Mouse (Mus musculus): ENCODE results near the gene Cpa2. TPM values are rescaled to one million over a fixed set of nuclear protein-coding genes. Genes with fewer than 3 reads are reported as not detected.

Gene Cpa2
- polyA plus RNA-seq, 1 experiment, result not detected

DNA sequence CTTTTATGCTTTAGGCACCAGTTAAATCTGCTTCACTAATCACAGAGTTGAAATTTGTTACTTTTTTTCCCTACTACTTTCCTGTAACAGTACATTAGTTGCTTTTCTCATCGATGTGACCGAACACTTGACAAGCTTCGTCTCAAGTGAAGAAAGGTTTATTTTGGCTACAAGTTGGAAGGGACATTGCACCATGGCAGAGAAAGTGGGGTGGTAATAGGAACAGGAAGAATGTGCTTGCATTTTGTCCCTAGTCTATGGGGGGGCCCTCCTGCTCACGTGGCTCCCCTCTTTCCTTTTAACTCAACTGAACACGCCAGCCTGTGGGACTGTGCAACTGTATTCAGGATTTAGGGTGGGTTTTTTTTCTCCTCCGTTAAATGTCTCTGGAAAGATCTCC, 11.2 kb downstream of the Cpa2 start:
- Histone ChIP-seq H3K4me3 (ENCODE audit: control insufficient read depth, insufficient read depth, low read length) (no peak overlapping the region), H3K4me1 (replicated peaks; ENCODE audit: control insufficient read depth, insufficient read depth, low read length) (no peaks in the 10 kb centered on the region), H3K36me3 (ENCODE audit: control insufficient read depth, insufficient read depth, low read length) (no peaks in the 10 kb centered on the region), H3K27ac (ENCODE audit: control insufficient read depth, insufficient read depth, low read length) (no peak overlapping the region), H3K27me3 (ENCODE audit: control insufficient read depth, insufficient read depth, low read length) (no peaks in the 10 kb centered on the region)
- no peak for DNase-seq
- no peak for TF ChIP-seq POLR2A (IDR thresholded peaks at IDR 0.05; ENCODE audit: control insufficient read depth, extremely low read depth, insufficient read depth, low read length, poor library complexity)
- TF ChIP-seq CTCF (IDR thresholded peaks at IDR 0.05; ENCODE audit: borderline replicate concordance, control insufficient read depth, extremely low read depth, insufficient read depth, low read length, poor library complexity), result no peak
- WGBS, result 40% methylated on average over 6 of the region's 6 CpGs

- Histone ChIP-seq H3K27me3 (ENCODE audit: control insufficient read depth, insufficient read depth, low read length) (no peaks in the 10 kb centered on the region), H3K36me3 (ENCODE audit: control insufficient read depth, insufficient read depth, low read length) (no peaks in the 10 kb centered on the region), H3K4me1 (replicated peaks; ENCODE audit: control insufficient read depth, insufficient read depth, low read length) (no peaks in the 10 kb centered on the region), H3K4me3 (ENCODE audit: control insufficient read depth, insufficient read depth, low read length) (no peak overlapping the region), H3K27ac (ENCODE audit: control insufficient read depth, insufficient read depth, low read length) (no peak overlapping the region)
- TF ChIP-seq POLR2A (IDR thresholded peaks at IDR 0.05; ENCODE audit: control insufficient read depth, extremely low read depth, insufficient read depth, low read length, poor library complexity) (no peak), CTCF (IDR thresholded peaks at IDR 0.05; ENCODE audit: borderline replicate concordance, control insufficient read depth, extremely low read depth, insufficient read depth, low read length, poor library complexity) (no peak)
- 98% methylated on average over 7 of the region's 7 CpGs for WGBS
- no peak for DNase-seq
Observed at GRCm38 (mm10) chr6:30553381-30554010, 12.1 kb downstream of the Cpa2 start.

DNA sequence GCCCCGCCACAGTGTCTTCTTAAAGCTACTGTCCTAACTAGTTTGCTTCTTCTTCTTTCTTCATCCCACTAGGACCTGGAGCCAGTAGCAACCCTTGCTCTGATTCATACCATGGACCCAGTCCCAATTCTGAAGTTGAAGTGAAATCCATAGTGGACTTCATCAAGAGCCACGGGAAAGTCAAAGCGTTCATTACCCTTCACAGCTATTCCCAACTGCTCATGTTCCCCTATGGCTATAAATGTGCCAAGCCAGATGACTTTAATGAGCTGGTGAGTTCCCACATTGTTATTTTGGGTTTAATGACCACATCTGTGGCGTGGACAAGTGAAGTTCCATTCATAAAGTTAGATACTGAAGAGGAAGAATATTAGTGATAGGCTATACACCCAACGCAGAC, 12.7 kb downstream of the Cpa2 start:
- Histone ChIP-seq H3K4me3 (ENCODE audit: control insufficient read depth, insufficient read depth, low read length) (no peak overlapping the region), H3K36me3 (ENCODE audit: control insufficient read depth, insufficient read depth, low read length) (no peaks in the 10 kb centered on the region), H3K27me3 (ENCODE audit: control insufficient read depth, insufficient read depth, low read length) (no peaks in the 10 kb centered on the region), H3K4me1 (replicated peaks; ENCODE audit: control insufficient read depth, insufficient read depth, low read length) (no peaks in the 10 kb centered on the region), H3K27ac (ENCODE audit: control insufficient read depth, insufficient read depth, low read length) (no peak overlapping the region)
- no peak for DNase-seq
- TF ChIP-seq POLR2A (IDR thresholded peaks at IDR 0.05; ENCODE audit: control insufficient read depth, extremely low read depth, insufficient read depth, low read length, poor library complexity) (no peak), CTCF (IDR thresholded peaks at IDR 0.05; ENCODE audit: borderline replicate concordance, control insufficient read depth, extremely low read depth, insufficient read depth, low read length, poor library complexity) (no peak)
- 95% methylated on average over 5 of the region's 5 CpGs for WGBS

GRCm38 (mm10) chr6:30554621-30555170, 13.3 kb downstream of the Cpa2 start:
- no peaks in the 10 kb centered on the region for H3K36me3 ChIP-seq (ENCODE audit: control insufficient read depth, insufficient read depth, low read length)

DNA sequence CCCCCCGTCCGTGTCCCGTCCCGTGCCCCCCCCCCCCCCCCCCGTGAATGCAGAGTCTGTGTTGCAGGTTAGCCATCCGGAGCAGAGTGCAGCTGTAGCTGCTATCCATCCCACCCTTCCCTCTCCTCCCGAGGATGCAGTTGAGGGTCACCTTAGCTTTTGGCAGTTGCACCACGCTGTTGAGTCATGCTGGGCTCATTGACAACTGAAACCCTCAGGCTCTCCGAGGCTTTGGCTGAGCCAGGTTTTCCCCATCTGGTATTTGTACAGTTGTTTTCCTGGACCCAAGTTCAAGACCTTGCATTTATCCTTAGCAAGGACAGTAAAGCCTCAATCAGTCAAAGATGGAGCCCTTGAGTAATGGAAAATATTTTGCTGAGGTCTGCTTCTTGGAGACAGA, 14.7 kb downstream of the Cpa2 start:
- Histone ChIP-seq H3K4me1 (replicated peaks; ENCODE audit: control insufficient read depth, insufficient read depth, low read length) (no peaks in the 10 kb centered on the region), H3K36me3 (ENCODE audit: control insufficient read depth, insufficient read depth, low read length) (no peaks in the 10 kb centered on the region), H3K27ac (ENCODE audit: control insufficient read depth, insufficient read depth, low read length) (no peak overlapping the region), H3K27me3 (ENCODE audit: control insufficient read depth, insufficient read depth, low read length) (no peaks in the 10 kb centered on the region), H3K4me3 (ENCODE audit: control insufficient read depth, insufficient read depth, low read length) (no peak overlapping the region)
- DNase-seq, result no peak
- TF ChIP-seq CTCF (IDR thresholded peaks at IDR 0.05; ENCODE audit: borderline replicate concordance, control insufficient read depth, extremely low read depth, insufficient read depth, low read length, poor library complexity), result no peak
- no peak for TF ChIP-seq POLR2A (IDR thresholded peaks at IDR 0.05; ENCODE audit: control insufficient read depth, extremely low read depth, insufficient read depth, low read length, poor library complexity)
- WGBS, result 49% methylated on average over 6 of the region's 9 CpGs

More at GRCm38 (mm10) chr6:30554621-30555170, 13.3 kb downstream of the Cpa2 start:
- no peak for DNase-seq
- 96% methylated on average over 5 of the region's 5 CpGs for WGBS
- H3K27me3 ChIP-seq (ENCODE audit: control insufficient read depth, insufficient read depth, low read length), result no peaks in the 10 kb centered on the region
- no peaks in the 10 kb centered on the region for H3K4me1 ChIP-seq (replicated peaks; ENCODE audit: control insufficient read depth, insufficient read depth, low read length)
- no peak overlapping the region for H3K4me3 ChIP-seq (ENCODE audit: control insufficient read depth, insufficient read depth, low read length)
- TF ChIP-seq CTCF (IDR thresholded peaks at IDR 0.05; ENCODE audit: borderline replicate concordance, control insufficient read depth, extremely low read depth, insufficient read depth, low read length, poor library complexity), result no peak
- no peak for TF ChIP-seq POLR2A (IDR thresholded peaks at IDR 0.05; ENCODE audit: control insufficient read depth, extremely low read depth, insufficient read depth, low read length, poor library complexity)
- H3K27ac ChIP-seq (ENCODE audit: control insufficient read depth, insufficient read depth, low read length), result no peak overlapping the region

- DNase-seq, result no peak
- no peaks in the 10 kb centered on the region for H3K4me1 ChIP-seq (replicated peaks; ENCODE audit: control insufficient read depth, insufficient read depth, low read length)
- TF ChIP-seq CTCF (IDR thresholded peaks at IDR 0.05; ENCODE audit: borderline replicate concordance, control insufficient read depth, extremely low read depth, insufficient read depth, low read length, poor library complexity) (no peak), POLR2A (IDR thresholded peaks at IDR 0.05; ENCODE audit: control insufficient read depth, extremely low read depth, insufficient read depth, low read length, poor library complexity) (no peak)
- no peaks in the 10 kb centered on the region for H3K36me3 ChIP-seq (ENCODE audit: control insufficient read depth, insufficient read depth, low read length)
- no peak overlapping the region for H3K4me3 ChIP-seq (ENCODE audit: control insufficient read depth, insufficient read depth, low read length)
- WGBS, result 69% methylated on average over 1 of the region's 1 CpGs
- no peak overlapping the region for H3K27ac ChIP-seq (ENCODE audit: control insufficient read depth, insufficient read depth, low read length)
- no peaks in the 10 kb centered on the region for H3K27me3 ChIP-seq (ENCODE audit: control insufficient read depth, insufficient read depth, low read length)
Observed at GRCm38 (mm10) chr6:30559726-30560125, 18.3 kb downstream of the Cpa2 start.

Measured in thymus, adult 2 months (tissue).